Mouse (Mus musculus) neural tube, embryonic 14.5 days (tissue): ENCODE measurements around the gene Dlgap3. TPM values are rescaled to one million over a fixed set of nuclear protein-coding genes. Genes with fewer than 3 reads are reported as not detected.

Experiments used
- ATAC-seq: fragments of 200-750 bp; cut with Nextera tagmentation; 2 replicates; pipeline ENCODE4 v1.8.0; 2017; ENCODE audit warnings: low read depth, mild to moderate bottlenecking, moderate TSS enrichment, moderate library complexity
- H3K27ac ChIP-seq: fragments of 300-500 bp; sonication (generic); 2 replicates; pipeline ENCODE4 v1.5.1; 2014; ENCODE audit warnings: low read depth, mild to moderate bottlenecking, control low read depth, low read length, moderate library complexity, mixed read lengths
- H3K27me3 ChIP-seq: fragments of 300-500 bp; sonication (generic); 2 replicates; pipeline ENCODE4 v1.6.1; 2014; ENCODE audit warnings: low read length; ENCODE audit not compliant: control insufficient read depth, insufficient read depth
- H3K36me3 ChIP-seq: fragments of 300-500 bp; sonication (generic); 2 replicates; pipeline ENCODE4 v1.6.1; 2014; ENCODE audit warnings: low read length, mixed read lengths; ENCODE audit not compliant: control insufficient read depth, insufficient read depth
- H3K4me1 ChIP-seq: fragments of 300-500 bp; sonication (generic); 2 replicates; pipeline ENCODE4 v1.6.1; 2014; ENCODE audit warnings: low read length; ENCODE audit not compliant: control insufficient read depth, insufficient read depth
- H3K4me2 ChIP-seq: fragments of 300-500 bp; sonication (generic); 2 replicates; pipeline ENCODE4 v1.6.1; 2014; ENCODE audit warnings: mild to moderate bottlenecking, low read depth, low read length, control low read depth
- H3K4me3 ChIP-seq: fragments of 300-500 bp; sonication (generic); 2 replicates; pipeline ENCODE4 v1.5.1; 2014; ENCODE audit warnings: low read depth, low read length, control low read depth, mixed read lengths
- H3K9ac ChIP-seq: fragments of 300-500 bp; sonication (generic); replicated peaks from 2 replicates; pipeline ENCODE4 v1.6.1; 2014; ENCODE audit warnings: low read depth, mild to moderate bottlenecking, control low read depth, low read length, mixed read lengths
- H3K9me3 ChIP-seq: fragments of 300-500 bp; sonication (generic); 2 replicates; pipeline ENCODE4 v1.6.1; 2016; ENCODE audit warnings: low read length; ENCODE audit not compliant: control insufficient read depth
- WGBS: fragments of 180-500 bp; shearing (Covaris S2); extraction: QIAGEN DNeasy Blood & Tissue Kit; methylation state at CpG from one replicate; pipeline ENCODE4 v1.1.7; 2014; 5-methylcytosine and 5-hydroxymethylcytosine counted together
- polyA plus RNA-seq: library from polyadenylated mRNA; unstranded; fragments of >200 nt; fragmentation: Nextera tagmentation; extraction: Ambion mirVana; gene quantifications from 2 replicates; pipeline ENCODE4 v1.2.1, GENCODE M21; 2014

Gene Dlgap3
- polyA plus RNA-seq, 1 experiment from 2014 or later, result 26.0 TPM

DNA sequence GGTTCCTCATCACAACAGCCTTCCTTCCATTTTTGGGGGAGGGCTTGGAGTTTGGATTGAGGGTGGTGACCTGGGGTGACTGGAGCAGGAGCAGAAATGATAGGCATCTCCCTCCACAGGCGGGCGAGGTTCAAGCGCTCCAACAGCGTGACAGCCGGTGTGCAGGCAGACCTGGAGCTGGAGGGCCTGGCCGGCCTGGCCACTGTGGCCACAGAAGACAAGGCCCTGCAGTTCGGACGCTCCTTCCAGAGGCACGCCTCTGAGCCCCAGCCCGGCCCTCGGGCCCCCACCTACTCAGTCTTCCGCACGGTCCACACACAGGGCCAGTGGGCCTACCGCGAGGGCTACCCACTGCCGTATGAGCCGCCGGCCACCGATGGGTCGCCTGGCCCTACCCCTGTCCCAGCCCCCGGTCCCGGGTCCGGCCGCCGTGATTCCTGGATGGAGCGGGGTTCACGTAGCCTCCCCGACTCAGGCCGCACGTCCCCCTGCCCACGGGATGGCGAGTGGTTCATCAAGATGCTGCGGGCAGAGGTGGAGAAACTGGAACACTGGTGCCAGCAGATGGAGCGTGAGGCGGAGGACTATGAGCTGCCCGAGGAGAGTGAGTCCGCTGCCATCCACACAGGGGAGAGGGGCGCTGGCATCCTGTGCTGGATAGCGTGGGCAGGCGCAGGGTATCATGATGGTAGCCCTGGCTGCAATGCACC is 64.6 kb downstream of the Dlgap3 start:
- H3K4me2 ChIP-seq, result no peak overlapping the region
- H3K4me3 ChIP-seq, result no peak overlapping the region
- H3K9me3 ChIP-seq, result no peaks in the 10 kb centered on the region
- H3K27me3 ChIP-seq, result no peaks in the 10 kb centered on the region
- no peaks in the 10 kb centered on the region for H3K36me3 ChIP-seq
- WGBS, result 92% methylated on average over 40 of the region's 40 CpGs
- H3K27ac ChIP-seq, result no peak overlapping the region
- H3K9ac ChIP-seq, result no peak overlapping the region
- ATAC-seq, result no peak
- H3K4me1 ChIP-seq, result peaks cover 26% of the 10 kb centered on the region

DNA sequence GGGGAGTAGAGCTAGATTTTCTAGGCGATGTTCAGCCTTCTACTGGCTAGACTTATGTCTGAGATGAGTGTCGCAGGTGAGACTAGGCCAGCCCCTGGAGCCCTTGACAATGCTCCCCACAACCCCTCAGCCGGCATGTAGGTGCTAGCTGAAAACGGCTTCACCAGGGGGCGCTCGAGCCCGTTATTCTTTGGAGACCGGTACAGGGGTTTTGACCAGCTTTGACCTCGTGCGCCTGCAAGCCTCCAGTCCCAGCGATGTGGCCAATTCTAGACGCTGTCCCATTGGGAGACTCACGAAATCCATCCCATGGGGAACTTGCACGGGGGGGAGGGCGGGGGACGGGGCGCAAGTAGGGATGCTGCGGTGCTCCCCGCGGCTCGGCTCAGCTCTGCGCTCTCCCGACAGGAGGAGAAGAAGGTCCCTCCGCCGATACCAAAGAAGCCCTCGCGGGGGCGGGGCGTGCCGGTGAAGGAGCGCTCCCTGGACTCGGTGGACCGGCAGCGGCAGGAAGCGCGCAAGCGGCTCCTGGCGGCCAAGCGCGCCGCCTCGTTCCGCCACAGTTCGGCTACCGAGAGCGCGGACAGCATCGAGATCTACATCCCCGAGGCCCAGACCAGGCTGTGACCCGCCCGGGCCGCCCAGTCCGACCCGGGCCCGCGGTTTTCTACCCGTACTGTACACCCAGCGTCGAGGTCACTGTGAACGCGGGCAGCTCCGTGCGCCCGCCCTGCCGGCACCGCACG is 66.9 kb downstream of the Dlgap3 start:
- H3K9ac ChIP-seq, result peak overlapping the region; percentile 78
- peak; percentile 67 for ATAC-seq
- peaks cover 26% of the 10 kb centered on the region for H3K4me1 ChIP-seq
- peak overlapping the region; percentile 48 for H3K4me3 ChIP-seq
- no peaks in the 10 kb centered on the region for H3K9me3 ChIP-seq
- H3K27ac ChIP-seq, result peak overlapping the region; percentile 81
- peak overlapping the region; percentile 93 for H3K4me2 ChIP-seq
- no peaks in the 10 kb centered on the region for H3K27me3 ChIP-seq
- no peaks in the 10 kb centered on the region for H3K36me3 ChIP-seq
- WGBS, result under 1% methylated on average over 66 of the region's 67 CpGs

DNA sequence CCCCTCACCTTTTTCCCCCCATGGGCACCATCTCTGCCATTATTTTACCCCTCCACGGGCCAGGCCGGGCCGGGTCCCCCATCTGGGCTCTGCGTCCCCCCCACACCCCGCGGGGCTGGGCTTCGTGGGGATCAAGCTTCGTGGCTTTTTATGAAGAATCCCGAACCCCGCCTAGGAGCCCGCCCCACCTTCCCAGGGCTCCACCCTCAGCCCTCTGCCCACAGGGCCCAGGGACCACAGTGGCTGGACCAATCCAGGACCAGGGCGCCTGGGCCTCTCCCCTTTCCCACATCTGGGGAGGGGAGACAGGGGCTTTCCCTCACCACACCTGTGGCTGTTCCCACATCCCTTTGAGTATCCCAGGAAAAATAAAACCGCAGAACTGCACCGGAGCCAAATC is 67.6 kb downstream of the Dlgap3 start:
- H3K9me3 ChIP-seq, result no peaks in the 10 kb centered on the region
- peak overlapping the region; percentile 48 for H3K4me3 ChIP-seq
- 2% methylated on average over 14 of the region's 14 CpGs for WGBS
- no peaks in the 10 kb centered on the region for H3K36me3 ChIP-seq
- H3K4me2 ChIP-seq, result peak overlapping the region; percentile 93
- peak overlapping the region; percentile 81 for H3K27ac ChIP-seq
- peaks cover 21% of the 10 kb centered on the region for H3K4me1 ChIP-seq
- no peaks in the 10 kb centered on the region for H3K27me3 ChIP-seq
- ATAC-seq, result no peak
- H3K9ac ChIP-seq, result peak overlapping the region; percentile 78

DNA sequence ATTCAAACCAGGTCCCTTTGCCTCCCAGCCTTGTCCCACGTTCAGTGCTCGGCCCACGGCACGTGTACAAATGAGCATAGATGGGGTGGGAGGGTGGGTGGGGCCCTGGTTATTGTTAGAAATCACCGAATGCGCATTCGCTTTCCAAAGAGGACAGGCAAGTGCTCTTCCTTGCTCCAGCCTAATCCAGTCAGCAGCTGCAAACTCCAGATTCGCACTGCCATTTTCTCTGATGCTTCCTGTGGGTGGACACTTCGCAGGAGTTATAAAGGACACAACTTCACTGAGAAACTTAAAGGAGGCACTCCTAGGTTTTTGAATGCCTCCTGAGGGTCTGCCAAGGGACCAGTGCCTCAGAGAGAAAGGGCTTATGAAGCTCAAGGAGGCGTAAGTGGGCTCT is 68.3 kb downstream of the Dlgap3 start:
- Histone ChIP-seq H3K27me3 (no peaks in the 10 kb centered on the region), H3K9me3 (no peaks in the 10 kb centered on the region), H3K9ac (no peak overlapping the region), H3K4me2 (no peak overlapping the region), H3K36me3 (no peaks in the 10 kb centered on the region), H3K27ac (no peak overlapping the region), H3K4me1 (peaks cover 14% of the 10 kb centered on the region), H3K4me3 (no peak overlapping the region)
- ATAC-seq, result no peak
- WGBS, result 47% methylated on average over 10 of the region's 10 CpGs

DNA sequence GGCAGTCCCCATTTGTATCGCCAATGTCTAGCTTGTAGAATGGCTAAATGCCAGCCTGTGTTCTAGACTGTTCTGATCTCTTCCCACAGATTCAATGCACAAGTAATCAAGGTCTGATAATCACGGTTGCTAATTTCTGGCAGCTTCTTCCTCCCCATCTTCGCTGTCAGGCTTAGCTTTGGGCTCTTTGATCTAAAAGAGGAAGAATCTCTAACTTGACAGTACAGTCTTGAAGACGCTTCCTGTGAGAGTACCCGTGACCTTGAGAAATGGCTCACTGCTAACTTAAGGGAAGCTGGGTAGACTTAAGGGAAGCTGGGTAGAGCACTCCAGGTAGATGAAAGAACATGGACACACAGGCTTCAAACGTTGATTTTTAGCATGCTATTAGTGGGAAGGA is 73.7 kb downstream of the Dlgap3 start:
- no peak overlapping the region for H3K4me3 ChIP-seq
- H3K27me3 ChIP-seq, result no peaks in the 10 kb centered on the region
- no peak for ATAC-seq
- 66% methylated on average over 6 of the region's 6 CpGs for WGBS
- no peaks in the 10 kb centered on the region for H3K9me3 ChIP-seq
- H3K36me3 ChIP-seq, result peaks cover 6% of the 10 kb centered on the region; the same call in 1 of the 2 replicates
- no peak overlapping the region for H3K27ac ChIP-seq
- H3K4me2 ChIP-seq, result no peak overlapping the region
- H3K9ac ChIP-seq, result no peak overlapping the region
- peaks cover 4% of the 10 kb centered on the region; the same call in 1 of the 2 replicates for H3K4me1 ChIP-seq

DNA sequence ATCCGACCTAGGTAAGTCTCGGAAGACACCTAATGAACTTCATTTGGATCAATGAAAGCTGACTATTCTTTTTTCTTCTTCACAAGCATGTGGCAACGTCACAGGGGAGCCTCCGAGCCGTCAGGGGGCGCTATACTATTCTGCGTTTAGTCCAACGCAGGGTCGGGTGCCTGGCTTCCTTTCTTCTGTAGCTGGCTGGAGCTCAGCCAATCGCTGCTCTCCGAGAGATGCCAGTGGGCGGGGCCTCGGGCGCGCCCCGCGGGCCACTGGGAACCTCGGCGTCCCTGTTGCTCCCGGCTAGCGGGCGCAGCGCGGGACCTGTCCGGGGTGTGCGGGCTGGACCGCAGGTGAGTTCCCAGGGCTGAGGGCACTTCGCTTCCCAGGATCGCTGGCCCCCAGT is 74.5 kb downstream of the Dlgap3 start, which contains the start of gene Smim12:
Smim12 (plus strand) TSS at position 233 of the 400 bp plus-strand sequence.
- Histone ChIP-seq H3K9me3 (no peaks in the 10 kb centered on the region), H3K4me1 (peaks cover 4% of the 10 kb centered on the region; the same call in 1 of the 2 replicates), H3K9ac (peak within 1 kb of the TSS; percentile 86), H3K36me3 (peaks cover 6% of the 10 kb centered on the region; the same call in 1 of the 2 replicates), H3K27ac (no peak within 1 kb of the TSS), H3K27me3 (no peaks in the 10 kb centered on the region), H3K4me2 (peak within 1 kb of the TSS; percentile 94), H3K4me3 (peak within 1 kb of the TSS; percentile 97)
- WGBS, result 0% methylated on average over 29 of the region's 29 CpGs
- peak; percentile 97 for ATAC-seq

DNA sequence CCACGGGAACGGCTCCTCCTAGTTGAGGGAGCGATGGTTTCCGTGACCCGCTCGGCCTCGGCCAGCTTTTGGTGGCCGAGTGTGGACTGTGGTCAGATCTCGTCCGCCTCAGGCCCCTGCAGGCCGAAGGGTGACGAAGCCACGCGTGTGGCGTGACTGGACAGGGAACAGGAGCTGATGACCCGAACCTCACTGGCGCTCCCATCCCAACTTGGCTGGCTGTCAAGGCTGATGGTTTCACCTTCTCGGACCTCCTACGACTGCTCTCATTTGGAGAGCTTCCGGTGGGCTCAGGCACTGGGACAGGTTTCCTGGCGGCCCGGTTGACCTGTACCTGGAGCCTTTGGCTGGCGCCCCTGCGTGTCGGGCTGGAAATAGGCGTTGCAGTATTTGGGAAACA is 74.9 kb downstream of the Dlgap3 start:
- H3K27ac ChIP-seq, result no peak overlapping the region
- no peak; the same call in 1 of the 2 replicates for ATAC-seq
- WGBS, result 0% methylated on average over 26 of the region's 26 CpGs
- H3K9me3 ChIP-seq, result no peaks in the 10 kb centered on the region
- peak overlapping the region; percentile 94 for H3K4me2 ChIP-seq
- H3K9ac ChIP-seq, result peak overlapping the region; percentile 86
- peaks cover 6% of the 10 kb centered on the region; the same call in 1 of the 2 replicates for H3K36me3 ChIP-seq
- H3K4me1 ChIP-seq, result peaks cover 4% of the 10 kb centered on the region; the same call in 1 of the 2 replicates
- no peaks in the 10 kb centered on the region for H3K27me3 ChIP-seq
- H3K4me3 ChIP-seq, result peak overlapping the region; percentile 97

DNA sequence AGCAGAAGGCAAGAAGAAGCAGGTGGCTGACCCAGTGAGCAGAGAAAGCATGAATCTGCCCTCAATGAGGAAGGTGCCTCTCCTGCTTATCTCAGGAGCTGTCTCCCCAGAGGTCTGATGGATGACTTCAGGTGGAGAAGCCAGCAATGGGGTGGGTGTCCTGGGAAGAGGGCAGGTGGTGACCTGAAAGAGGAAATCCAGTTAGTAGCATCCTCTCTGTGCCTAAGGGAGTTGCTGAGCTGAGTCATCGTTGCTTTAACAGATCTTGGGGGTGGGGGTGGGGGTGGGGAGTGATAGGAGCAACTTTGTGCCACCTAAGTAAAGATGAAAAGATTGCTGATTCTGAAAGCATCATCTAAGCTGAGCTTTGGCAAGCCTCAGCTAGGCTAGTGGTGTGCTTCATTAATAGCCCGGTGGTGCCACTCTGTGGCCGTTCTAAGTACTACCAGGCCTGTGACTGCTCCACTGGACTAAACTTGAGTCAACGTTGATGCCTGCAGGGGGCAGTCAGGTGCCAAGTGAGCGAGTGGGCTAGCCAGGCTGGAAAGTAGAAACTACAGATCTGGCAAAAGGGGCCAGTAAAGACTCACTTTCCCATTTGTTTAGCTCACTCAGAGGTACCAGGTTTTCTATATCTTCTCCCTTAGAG is 80.8 kb downstream of the Dlgap3 start:
- no peaks in the 10 kb centered on the region for H3K4me1 ChIP-seq
- no peaks in the 10 kb centered on the region for H3K27me3 ChIP-seq
- no peak overlapping the region for H3K27ac ChIP-seq
- no peaks in the 10 kb centered on the region for H3K9me3 ChIP-seq
- 3% methylated on average over 5 of the region's 5 CpGs for WGBS
- no peak overlapping the region for H3K4me2 ChIP-seq
- peak; percentile 96 for ATAC-seq
- peaks cover 6% of the 10 kb centered on the region; the same call in 1 of the 2 replicates for H3K36me3 ChIP-seq
- H3K9ac ChIP-seq, result no peak overlapping the region
- H3K4me3 ChIP-seq, result no peak overlapping the region
